Comparison of ENCODE assay signal across 14 mouse cellular contexts in the genomic region with DNA sequence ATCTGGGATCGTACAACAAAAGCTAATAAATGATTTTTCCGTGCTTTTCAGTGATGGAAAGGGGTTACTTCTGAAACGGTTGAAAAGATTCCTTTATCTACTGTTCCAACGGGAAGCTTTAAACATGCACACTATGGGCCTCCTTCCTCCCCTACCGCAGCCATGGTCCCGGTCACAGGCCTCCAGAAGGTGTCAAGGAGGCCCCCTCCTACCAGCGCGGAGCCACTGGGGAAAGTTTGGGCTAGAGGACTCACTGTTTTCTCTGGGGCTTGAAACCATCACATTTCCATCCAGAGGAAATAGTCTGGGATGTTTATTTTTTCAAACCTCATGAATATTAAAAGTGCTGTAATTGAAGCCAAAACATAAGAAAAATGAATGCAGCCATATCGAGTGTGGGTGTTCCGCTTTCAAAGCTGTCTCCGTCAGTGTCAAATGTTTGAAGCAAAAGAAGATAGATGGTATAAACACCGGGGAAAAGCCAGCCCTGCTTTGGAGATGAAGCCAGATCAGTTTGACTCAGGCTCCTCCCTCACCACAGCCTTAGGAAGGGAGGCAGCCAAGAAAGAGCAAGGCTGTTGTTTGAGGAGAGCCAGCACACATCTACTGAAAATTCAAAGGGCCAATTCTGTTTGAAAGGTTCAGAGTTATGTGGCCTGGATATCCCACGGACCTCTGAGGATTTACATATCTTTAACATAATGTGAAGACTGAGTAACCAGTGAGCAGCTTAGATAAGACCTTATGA.
DNase-seq lines count a peak whose midpoint lies in the region; ATAC-seq and TF ChIP-seq lines count a peak whose summit lies in the region.
"Had no signal": no experiment of that assay in that cellular context is flagged by ENCODE, and none has a peak within 500 bp of the region (broad histone marks: within the 10 kb centered on the region; RNA-seq: fewer than 3 reads in every experiment).

No protein-coding gene starts in this region.

- no peaks in the 10 kb centered on the region for H3K9me3 ChIP-seq in hindbrain, embryonic 15.5 days
- H3K9me3 ChIP-seq in hindbrain, embryonic 10.5 days: no peaks in the 10 kb centered on the region
- H3K9me3 ChIP-seq in hindbrain, postnatal 0 days (ENCODE audit: low read length): no peaks in the 10 kb centered on the region
- no peaks in the 10 kb centered on the region for H3K9me3 ChIP-seq in midbrain, embryonic 10.5 days (replicated peaks)
- H3K9me3 ChIP-seq: embryonic facial prominence, embryonic 15.5 days; heart, embryonic 12.5 days; limb, embryonic 15.5 days; neural tube, embryonic 13.5 days had no signal

- peaks cover 8% of the 10 kb centered on the region; the same call in 1 of the 2 replicates for H3K4me1 ChIP-seq in hindbrain, embryonic 15.5 days (replicated peaks)
- H3K4me1 ChIP-seq in hindbrain, embryonic 10.5 days (replicated peaks): peaks cover 10% of the 10 kb centered on the region
- no peaks in the 10 kb centered on the region; the same call in 1 of the 2 replicates for H3K4me1 ChIP-seq in hindbrain, postnatal 0 days (ENCODE audit: insufficient read depth, low read length)
- peaks cover 30% of the 10 kb centered on the region for H3K4me1 ChIP-seq in midbrain, embryonic 10.5 days

- peak; percentile 59 for ATAC-seq in hindbrain, embryonic 15.5 days (ENCODE audit: low FRiP score, low read depth)
- 0 out of 2 replicates have a peak, but pooled peaks have one; percentile 30 for ATAC-seq in hindbrain, postnatal 0 days

- no peak for TF ChIP-seq CTCF in hindbrain, postnatal 0 days (IDR thresholded peaks at IDR 0.05; ENCODE audit: low read depth)

- H3K4me2 ChIP-seq in hindbrain, embryonic 15.5 days: no peak overlapping the region
- H3K4me2 ChIP-seq in hindbrain, postnatal 0 days (ENCODE audit: low read depth, low read length): no peak overlapping the region
- H3K4me2 ChIP-seq: embryonic facial prominence, embryonic 15.5 days; heart, embryonic 12.5 days; limb, embryonic 15.5 days; neural tube, embryonic 13.5 days had no signal

- no peak for DNase-seq in hindbrain, embryonic 10.5 days (ENCODE audit: low spot score)
- peak; percentile 31 for DNase-seq in embryo, embryonic 10.5 days (ENCODE audit: low spot score)
- no peak for DNase-seq in hindbrain, postnatal 0 days (ENCODE audit: low spot score)
- DNase-seq in midbrain, embryonic 10.5 days (ENCODE audit: low spot score): no peak
- no peak for DNase-seq in ovary, postnatal 14 days (ENCODE audit: low spot score)
- DNase-seq in liver: no peak
- DNase-seq in urinary bladder, adult 18-20 months (ENCODE audit: low spot score in 2 of 2): no peak
- DNase-seq: thymus, postnatal 14 days had no signal

- no peaks in the 10 kb centered on the region for H3K36me3 ChIP-seq in hindbrain, embryonic 15.5 days
- no peaks in the 10 kb centered on the region for H3K36me3 ChIP-seq in hindbrain, embryonic 10.5 days
- no peaks in the 10 kb centered on the region for H3K36me3 ChIP-seq in hindbrain, postnatal 0 days (ENCODE audit: insufficient read depth, low read length)
- no peaks in the 10 kb centered on the region for H3K36me3 ChIP-seq in midbrain, embryonic 10.5 days
- H3K36me3 ChIP-seq: embryonic facial prominence, embryonic 15.5 days; heart, embryonic 12.5 days; limb, embryonic 15.5 days; neural tube, embryonic 13.5 days had no signal

- 0 out of 2 replicates have a peak overlapping the region, but pooled peaks have one; percentile 35 for H3K27ac ChIP-seq in hindbrain, embryonic 15.5 days (replicated peaks)
- H3K27ac ChIP-seq in hindbrain, embryonic 10.5 days: no peak overlapping the region
- no peak overlapping the region for H3K27ac ChIP-seq in hindbrain, postnatal 0 days
- H3K27ac ChIP-seq in midbrain, embryonic 10.5 days (replicated peaks): peak overlapping the region; percentile 77
- H3K27ac ChIP-seq: embryonic facial prominence, embryonic 15.5 days; limb, embryonic 15.5 days; neural tube, embryonic 13.5 days had no signal

- WGBS in hindbrain, embryonic 15.5 days: 33% methylated on average over 13 of the region's 13 CpGs
- 61% methylated on average over 13 of the region's 13 CpGs for WGBS in hindbrain, embryonic 10.5 days
- 40% methylated on average over 13 of the region's 13 CpGs for WGBS in hindbrain, postnatal 0 days
- WGBS in midbrain, embryonic 10.5 days: 62% methylated on average over 13 of the region's 13 CpGs

- no peak overlapping the region for H3K4me3 ChIP-seq in hindbrain, embryonic 15.5 days
- no peak overlapping the region for H3K4me3 ChIP-seq in hindbrain, embryonic 10.5 days
- H3K4me3 ChIP-seq in hindbrain, postnatal 0 days (ENCODE audit: low read length): no peak overlapping the region
- no peak overlapping the region for H3K4me3 ChIP-seq in midbrain, embryonic 10.5 days
- H3K4me3 ChIP-seq: embryonic facial prominence, embryonic 15.5 days; heart, embryonic 12.5 days; limb, embryonic 15.5 days; neural tube, embryonic 13.5 days had no signal

- H3K27me3 ChIP-seq in hindbrain, embryonic 15.5 days: no peaks in the 10 kb centered on the region; the same call in 1 of the 2 replicates
- H3K27me3 ChIP-seq in hindbrain, embryonic 10.5 days (ENCODE audit: insufficient read depth, poor library complexity, severe bottlenecking): peaks cover 19% of the 10 kb centered on the region; the same call in 1 of the 2 replicates
- no peaks in the 10 kb centered on the region for H3K27me3 ChIP-seq in hindbrain, postnatal 0 days (ENCODE audit: insufficient read depth, low read length)
- peaks cover 21% of the 10 kb centered on the region for H3K27me3 ChIP-seq in midbrain, embryonic 10.5 days (ENCODE audit: low read depth, poor library complexity, severe bottlenecking)
- H3K27me3 ChIP-seq: CH12.LX; embryonic facial prominence, embryonic 15.5 days; heart, embryonic 12.5 days; limb, embryonic 15.5 days had no signal

- no peak overlapping the region for H3K9ac ChIP-seq in hindbrain, embryonic 15.5 days
- no peak overlapping the region for H3K9ac ChIP-seq in hindbrain, postnatal 0 days (replicated peaks; ENCODE audit: low read length)
- H3K9ac ChIP-seq: embryonic facial prominence, embryonic 15.5 days; heart, embryonic 12.5 days; limb, embryonic 15.5 days; neural tube, embryonic 13.5 days had no signal

Comparison
In these comparisons a context has a peak if more than half of its experiments do, and no peak if none do; other contexts are left out.
1. H3K27ac ChIP-seq: peak in hindbrain, embryonic 15.5 days (single experiment) and midbrain, embryonic 10.5 days (single experiment); none in hindbrain, embryonic 10.5 days (single experiment) and hindbrain, postnatal 0 days (single experiment).